Mouse (Mus musculus): Measurements from ENCODE around the gene Plpp3. TPM values are rescaled to one million over a fixed set of nuclear protein-coding genes. Genes with fewer than 3 reads are reported as not detected.

Gene Plpp3
- total RNA-seq, 2 experiments from 2014 or later = 153 to 173 TPM

DNA sequence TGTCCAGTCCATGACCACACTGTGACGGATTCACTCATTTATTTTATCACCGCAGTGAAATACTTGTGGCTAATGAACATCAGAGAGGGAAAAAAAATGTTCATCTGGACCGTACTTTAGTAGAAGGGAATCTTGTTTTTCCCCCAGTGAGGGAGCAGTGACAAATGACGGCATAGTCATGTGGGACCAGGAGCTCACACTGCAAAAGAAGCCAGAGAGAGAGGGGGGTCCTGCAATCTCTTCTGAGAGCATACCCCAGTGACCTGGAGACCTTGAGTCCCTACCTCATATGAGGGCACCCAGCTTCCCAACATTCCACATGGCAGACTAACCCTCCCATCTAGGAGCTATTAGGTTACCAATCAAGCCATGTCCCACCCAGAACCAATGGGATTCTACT lies 116.3 kb downstream of the Plpp3 start:
- intact Hi-C loops (cut with DNase I) = no loop called here

DNA sequence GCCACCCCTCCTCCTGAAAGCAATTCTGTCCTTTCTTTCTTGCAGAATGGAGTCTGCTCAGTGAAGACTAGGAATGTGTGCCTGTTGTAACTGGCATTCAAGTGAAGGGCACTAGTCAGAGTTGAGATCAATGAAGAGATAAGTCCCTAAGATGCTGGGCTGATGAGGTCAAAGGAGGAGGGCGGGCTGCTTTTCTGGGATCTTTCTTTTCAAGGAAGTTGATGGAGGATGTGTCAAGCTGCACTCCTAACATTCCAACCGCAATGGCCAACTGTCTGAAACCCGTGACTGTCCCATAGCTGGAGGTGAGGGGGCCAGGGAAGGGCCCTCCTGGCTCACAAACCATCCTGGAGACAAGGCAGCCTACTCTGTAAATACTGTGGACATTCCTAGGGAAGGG lies 118.5 kb downstream of the Plpp3 start:
- no peak for DNase-seq (ENCODE audit: low spot score in 2 of 2)
- intact Hi-C loops (cut with DNase I) = no loop called here

More for the DNA sequence above, 116.3 kb downstream of the Plpp3 start:
- no peak for DNase-seq (ENCODE audit: low spot score in 2 of 2)

DNA sequence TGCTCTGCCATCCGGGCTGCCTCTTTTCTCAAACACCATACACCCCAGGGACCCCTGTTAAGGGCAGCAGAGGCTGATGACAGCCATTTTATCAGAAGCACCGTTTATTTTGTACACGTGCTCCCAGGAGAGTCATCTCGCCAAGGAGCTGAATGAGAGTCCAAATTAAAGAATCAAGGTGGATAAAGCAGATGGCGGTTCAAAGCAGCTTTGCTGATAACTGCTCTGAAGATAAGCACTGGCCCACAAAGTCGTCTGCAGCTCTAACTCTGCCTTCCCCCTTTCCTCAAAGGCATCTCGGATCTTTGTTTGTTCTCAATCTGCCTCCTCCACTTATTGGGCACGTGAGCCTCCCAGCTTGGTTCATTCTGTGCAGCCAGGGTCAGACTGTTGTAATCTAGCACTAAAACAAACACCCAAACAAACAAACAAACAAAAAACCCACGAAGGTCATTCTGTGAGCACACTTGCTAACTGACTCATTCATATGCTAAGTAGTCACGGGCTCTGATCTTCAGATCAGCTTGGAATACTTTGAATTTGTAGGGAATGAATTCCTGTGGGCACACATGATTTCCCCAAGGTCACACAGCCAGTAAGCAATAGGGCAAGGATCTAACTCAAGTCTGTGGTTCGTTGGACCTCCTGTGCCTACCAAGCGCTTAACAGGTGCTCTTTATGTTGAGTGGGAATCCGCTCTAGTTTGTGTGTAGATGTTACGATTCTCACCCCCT lies 119.1 kb downstream of the Plpp3 start:
- intact Hi-C loops (cut with DNase I) = no loop called here
- no peak for DNase-seq (ENCODE audit: low spot score in 2 of 2)

DNA sequence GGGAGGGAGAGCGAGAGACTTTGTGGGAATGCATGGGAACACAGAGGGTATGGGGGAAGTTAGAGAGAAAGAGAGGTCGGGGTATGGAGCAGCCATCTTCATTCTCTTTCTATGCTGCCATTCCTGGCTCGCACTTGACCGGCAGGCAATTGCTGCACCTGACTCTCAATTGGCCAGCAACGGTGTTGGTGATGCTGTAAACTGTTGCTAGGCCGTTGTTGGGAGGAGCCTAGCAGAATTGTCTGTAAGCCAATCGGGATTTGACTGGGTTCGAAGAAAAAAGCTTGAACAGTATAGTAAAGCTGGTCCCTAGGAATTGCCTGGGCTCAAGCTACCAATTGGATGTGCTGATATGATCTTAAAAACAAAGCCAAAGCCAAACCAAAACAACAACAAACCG lies 121.0 kb downstream of the Plpp3 start:
- no peak for DNase-seq (ENCODE audit: low spot score in 2 of 2)
- intact Hi-C loops (cut with DNase I) = no loop called here

DNA sequence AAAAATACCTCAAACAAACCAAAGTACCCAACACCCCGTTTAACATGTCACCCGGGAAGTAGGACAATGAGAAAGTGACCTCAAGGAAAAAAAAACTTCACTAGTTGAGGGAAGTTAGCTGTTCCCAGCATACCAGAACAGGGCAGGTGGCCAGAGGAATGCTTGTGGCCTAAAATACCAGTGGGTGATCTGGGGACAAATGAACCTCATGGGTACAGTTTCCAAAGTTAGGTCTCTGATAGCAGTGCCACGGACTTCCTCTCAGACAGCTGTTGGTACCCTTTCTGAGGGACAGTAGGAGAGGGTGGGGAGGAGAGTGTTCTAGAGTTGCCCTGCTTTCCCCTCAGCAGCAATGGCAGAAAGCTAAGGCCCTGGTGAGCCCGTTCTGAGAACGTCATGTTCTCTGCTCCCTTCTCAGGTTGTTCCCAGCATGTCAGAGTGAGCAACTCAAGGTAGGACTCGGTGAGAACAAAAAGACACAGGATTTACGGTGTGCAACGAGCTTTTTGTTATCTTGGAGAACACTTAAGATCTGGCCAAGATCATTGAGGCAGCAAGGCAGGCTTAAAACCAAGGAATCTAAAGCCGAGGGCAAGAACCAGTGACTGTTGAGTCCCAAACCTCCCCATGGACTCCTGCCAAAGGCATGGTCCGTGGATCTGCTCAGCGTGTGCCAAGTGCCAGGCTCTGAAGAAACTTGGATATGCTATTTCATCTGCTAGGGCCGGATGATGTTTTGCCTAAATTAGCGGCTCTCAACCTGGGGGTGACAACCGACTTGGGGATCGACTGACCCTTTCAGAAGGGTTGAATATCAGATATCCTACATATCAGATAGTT lies 121.6 kb downstream of the Plpp3 start:
- no peak for DNase-seq (ENCODE audit: low spot score in 2 of 2)
- intact Hi-C loops (cut with DNase I) = no loop called here

DNA sequence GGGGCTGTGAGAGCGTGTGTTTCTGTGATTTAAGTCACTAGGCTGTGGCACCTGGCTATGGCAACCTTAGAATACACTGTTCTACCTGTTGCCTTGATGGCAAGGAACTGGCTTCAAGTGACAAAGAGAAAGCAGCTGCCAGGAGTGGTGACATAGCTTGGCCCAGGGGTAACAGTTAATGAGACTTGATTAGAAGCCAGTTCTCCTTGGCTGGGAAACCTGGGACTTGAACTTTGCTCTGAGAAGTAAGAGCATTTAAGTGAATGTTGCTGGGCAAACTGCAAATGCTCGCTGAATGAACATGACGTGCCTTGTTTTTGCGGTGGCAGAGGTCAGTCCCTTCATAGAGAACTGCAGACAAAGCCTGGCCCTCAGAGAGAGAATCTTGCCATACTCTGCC lies 122.7 kb downstream of the Plpp3 start:
- intact Hi-C loops (cut with DNase I) = no loop called here
- no peak for DNase-seq (ENCODE audit: low spot score in 2 of 2)

DNA sequence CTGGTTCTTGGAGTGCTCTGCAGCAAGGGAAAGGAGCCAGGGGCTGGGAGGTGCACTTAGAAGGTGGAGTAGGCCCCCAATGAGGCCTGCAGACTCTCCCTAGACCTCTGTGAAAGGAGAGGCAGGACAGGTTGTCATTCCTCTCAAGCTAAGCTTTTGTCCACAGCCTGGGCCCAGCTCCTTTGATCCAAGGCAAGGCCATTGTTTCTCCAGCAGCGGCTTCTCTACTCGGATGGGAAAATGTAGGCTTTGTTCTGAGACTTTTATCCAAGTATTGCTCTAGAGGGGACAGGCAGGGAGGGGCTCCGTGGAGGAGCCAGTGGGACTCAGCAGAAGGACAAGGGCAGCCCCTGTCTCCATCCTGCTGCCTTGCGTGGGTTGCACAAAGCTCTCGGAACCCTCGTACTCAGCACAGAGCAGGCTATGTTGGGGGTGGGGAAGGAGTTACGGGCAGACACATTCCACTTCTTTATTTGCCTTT lies 124.6 kb downstream of the Plpp3 start:
- intact Hi-C loops (cut with DNase I) = no loop called here
- no peak for DNase-seq (ENCODE audit: low spot score in 2 of 2)

Other genes with a start within 250 kb of the Plpp3 start
- 1 to 10 TPM; 1.3 to 1.9 TPM for gene Fyb2, start 243.9 kb upstream of the Plpp3 start, total RNA-seq (2021)
- 10 to 100 TPM; 33.3 to 33.4 TPM for gene Prkaa2, start 47.5 kb upstream of the Plpp3 start, total RNA-seq (2021)

Measured in left cerebral cortex, postnatal 36 days (tissue).